Mouse (Mus musculus): Measurements from ENCODE around the gene Gm10644. TPM values are rescaled to one million over a fixed set of nuclear protein-coding genes. Genes with fewer than 3 reads are reported as not detected.

The Gm10644 gene
- polyA plus RNA-seq, 1 experiment from 2014 or later: 0.44 TPM

DNA sequence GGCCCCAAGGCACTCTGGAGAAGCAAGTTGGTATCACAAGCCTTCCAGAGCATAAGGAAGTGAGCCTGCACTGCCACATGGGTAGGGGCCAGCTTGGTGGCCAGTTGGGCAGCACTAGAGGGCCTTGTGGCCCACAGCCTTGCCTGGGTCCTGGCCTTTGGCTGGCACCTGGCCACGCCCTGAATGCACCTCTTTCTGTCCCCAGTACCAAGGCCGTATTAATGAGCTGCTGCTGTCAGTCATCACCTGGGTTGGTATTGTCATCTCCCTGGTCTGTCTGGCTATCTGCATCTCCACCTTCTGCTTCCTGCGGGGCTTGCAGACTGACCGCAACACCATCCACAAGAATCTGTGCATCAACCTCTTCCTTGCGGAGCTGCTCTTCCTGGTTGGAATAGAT is 20.8 kb downstream of the Gm10644 start:
- WGBS: 89% methylated on average over 5 of the region's 5 CpGs
- peaks cover 32% of the 10 kb centered on the region for H3K36me3 ChIP-seq (ENCODE audit: control insufficient read depth, insufficient read depth, low read length)

DNA sequence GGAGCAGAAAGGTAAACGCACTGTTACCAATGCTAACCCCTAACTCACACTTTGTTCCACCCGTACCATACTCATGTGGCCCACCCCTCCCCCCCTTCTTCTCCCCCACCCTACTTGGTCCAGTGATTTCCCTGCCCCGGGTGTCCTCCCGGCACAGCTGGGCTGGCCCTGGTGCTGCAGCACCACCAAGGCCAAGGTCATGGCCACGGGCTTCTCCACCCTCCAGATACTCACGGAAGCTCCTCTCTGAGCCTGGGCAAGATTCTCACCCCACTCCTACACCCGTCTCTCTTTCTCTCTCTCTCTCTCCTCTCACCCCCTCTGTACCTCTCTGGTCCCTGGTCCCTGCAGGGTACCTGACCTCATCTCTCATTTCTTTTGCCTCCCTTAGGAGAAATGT is 28.7 kb downstream of the Gm10644 start:
- Histone ChIP-seq H3K4me3 (ENCODE audit: low read depth, low read length) (no peak overlapping the region), H3K9ac (ENCODE audit: low read length) (no peak overlapping the region), H3K9me3 (ENCODE audit: control insufficient read depth, low read length) (no peaks in the 10 kb centered on the region), H3K4me1 (ENCODE audit: control insufficient read depth, insufficient read depth, low read length) (no peaks in the 10 kb centered on the region), H3K36me3 (ENCODE audit: control insufficient read depth, insufficient read depth, low read length) (peaks cover 11% of the 10 kb centered on the region), H3K4me2 (ENCODE audit: low read depth) (no peak overlapping the region), H3K27me3 (ENCODE audit: control insufficient read depth, insufficient read depth, low read length) (no peaks in the 10 kb centered on the region), H3K27ac (ENCODE audit: low read depth, low read length) (no peak overlapping the region)
- DNase-seq (ENCODE audit: low spot score) (no peak), ATAC-seq (ENCODE audit: insufficient read depth, low FRiP score, low TSS enrichment) (no peak)
- 70% methylated on average over 7 of the region's 7 CpGs for WGBS

More for the DNA sequence above, 20.8 kb downstream of the Gm10644 start:
- H3K27ac ChIP-seq (ENCODE audit: low read depth, low read length): no peak overlapping the region
- no peaks in the 10 kb centered on the region for H3K4me1 ChIP-seq (ENCODE audit: control insufficient read depth, insufficient read depth, low read length)
- DNase-seq (ENCODE audit: low spot score): no peak
- ATAC-seq (ENCODE audit: insufficient read depth, low FRiP score, low TSS enrichment): no peak
- no peak overlapping the region for H3K4me2 ChIP-seq (ENCODE audit: low read depth)
- H3K9me3 ChIP-seq (ENCODE audit: control insufficient read depth, low read length): no peaks in the 10 kb centered on the region
- no peak overlapping the region for H3K9ac ChIP-seq (ENCODE audit: low read length)
- H3K4me3 ChIP-seq (ENCODE audit: low read depth, low read length): no peak overlapping the region
- no peaks in the 10 kb centered on the region for H3K27me3 ChIP-seq (ENCODE audit: control insufficient read depth, insufficient read depth, low read length)

DNA sequence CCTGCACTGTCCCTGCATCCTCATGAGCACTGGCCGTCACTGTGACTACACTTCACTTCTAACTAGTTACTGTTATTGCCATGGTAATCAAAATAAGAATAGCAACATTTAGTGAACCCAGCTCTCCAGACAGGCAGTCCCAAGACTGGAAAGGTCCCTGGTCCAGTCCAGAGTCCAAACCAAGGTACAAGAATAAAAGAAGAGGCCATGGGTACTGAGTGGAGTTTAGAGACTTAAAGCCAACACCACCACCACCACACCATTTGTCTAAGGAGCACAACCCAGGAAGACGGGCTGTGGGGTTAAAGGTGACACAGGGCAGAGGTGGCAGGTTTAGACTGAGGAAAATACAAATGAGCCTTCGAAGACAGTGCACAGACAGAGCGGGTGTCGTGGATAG is 30.4 kb downstream of the Gm10644 start:
- Histone ChIP-seq H3K27me3 (ENCODE audit: control insufficient read depth, insufficient read depth, low read length) (no peaks in the 10 kb centered on the region), H3K27ac (ENCODE audit: low read depth, low read length) (no peak overlapping the region), H3K4me1 (ENCODE audit: control insufficient read depth, insufficient read depth, low read length) (no peaks in the 10 kb centered on the region), H3K9ac (ENCODE audit: low read length) (no peak overlapping the region), H3K4me3 (ENCODE audit: low read depth, low read length) (no peak overlapping the region), H3K4me2 (ENCODE audit: low read depth) (no peak overlapping the region), H3K36me3 (ENCODE audit: control insufficient read depth, insufficient read depth, low read length) (peaks cover 8% of the 10 kb centered on the region), H3K9me3 (ENCODE audit: control insufficient read depth, low read length) (no peaks in the 10 kb centered on the region)
- ATAC-seq (ENCODE audit: insufficient read depth, low FRiP score, low TSS enrichment) (no peak), DNase-seq (ENCODE audit: low spot score) (no peak)
- 90% methylated on average over 5 of the region's 5 CpGs for WGBS

DNA sequence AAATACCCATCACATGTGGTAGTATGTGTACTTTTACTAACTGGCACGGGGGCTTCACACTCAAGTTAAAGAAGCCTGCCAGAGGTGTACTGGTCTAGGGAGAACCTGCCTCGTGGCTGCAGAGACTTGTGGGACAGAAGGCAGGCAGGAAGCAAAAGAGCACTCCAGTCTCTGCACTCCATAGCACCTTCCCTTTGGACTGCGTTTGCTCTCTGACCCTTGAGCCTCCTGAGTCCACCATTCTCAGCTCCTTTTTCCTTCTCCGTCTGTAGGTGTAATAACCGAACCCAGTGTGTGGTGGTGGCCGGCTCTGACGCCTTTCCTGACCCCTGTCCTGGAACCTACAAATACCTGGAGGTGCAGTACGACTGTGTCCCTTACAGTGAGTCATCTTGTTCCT is 32.3 kb downstream of the Gm10644 start:
- Histone ChIP-seq H3K9ac (ENCODE audit: low read length) (no peak overlapping the region), H3K27me3 (ENCODE audit: control insufficient read depth, insufficient read depth, low read length) (no peaks in the 10 kb centered on the region), H3K27ac (ENCODE audit: low read depth, low read length) (no peak overlapping the region), H3K4me2 (ENCODE audit: low read depth) (no peak overlapping the region), H3K9me3 (ENCODE audit: control insufficient read depth, low read length) (no peaks in the 10 kb centered on the region), H3K4me3 (ENCODE audit: low read depth, low read length) (no peak overlapping the region), H3K4me1 (ENCODE audit: control insufficient read depth, insufficient read depth, low read length) (no peaks in the 10 kb centered on the region), H3K36me3 (ENCODE audit: control insufficient read depth, insufficient read depth, low read length) (peaks cover 10% of the 10 kb centered on the region)
- DNase-seq (ENCODE audit: low spot score) (no peak), ATAC-seq (ENCODE audit: insufficient read depth, low FRiP score, low TSS enrichment) (no peak)
- 90% methylated on average over 8 of the region's 8 CpGs for WGBS

DNA sequence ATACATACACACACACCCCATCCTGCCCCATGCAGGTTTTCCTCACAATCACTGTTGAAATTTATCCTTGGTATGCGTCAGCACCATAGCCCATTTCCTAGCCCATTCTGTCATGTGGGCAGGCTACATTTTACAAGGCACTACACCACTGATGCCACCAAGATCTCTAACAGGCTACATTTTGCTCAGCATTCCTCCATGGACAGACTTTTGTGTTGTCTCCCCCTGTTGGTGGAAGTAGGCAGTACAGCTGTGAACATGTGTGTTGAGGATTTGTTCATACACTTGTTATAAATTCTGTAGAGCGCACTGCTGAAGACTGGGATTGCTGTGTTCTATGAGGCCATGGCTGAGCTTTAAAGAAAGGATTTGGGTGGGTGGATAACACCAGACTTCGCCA is 33.4 kb downstream of the Gm10644 start:
- Histone ChIP-seq H3K27me3 (ENCODE audit: control insufficient read depth, insufficient read depth, low read length) (no peaks in the 10 kb centered on the region), H3K4me3 (ENCODE audit: low read depth, low read length) (no peak overlapping the region), H3K36me3 (ENCODE audit: control insufficient read depth, insufficient read depth, low read length) (peaks cover 10% of the 10 kb centered on the region), H3K9me3 (ENCODE audit: control insufficient read depth, low read length) (no peaks in the 10 kb centered on the region), H3K4me1 (ENCODE audit: control insufficient read depth, insufficient read depth, low read length) (no peaks in the 10 kb centered on the region), H3K27ac (ENCODE audit: low read depth, low read length) (no peak overlapping the region), H3K4me2 (ENCODE audit: low read depth) (no peak overlapping the region), H3K9ac (ENCODE audit: low read length) (no peak overlapping the region)
- DNase-seq (ENCODE audit: low spot score) (peak; percentile 74), ATAC-seq (ENCODE audit: insufficient read depth, low FRiP score, low TSS enrichment) (no peak)
- WGBS: 75% methylated on average over 3 of the region's 3 CpGs

DNA sequence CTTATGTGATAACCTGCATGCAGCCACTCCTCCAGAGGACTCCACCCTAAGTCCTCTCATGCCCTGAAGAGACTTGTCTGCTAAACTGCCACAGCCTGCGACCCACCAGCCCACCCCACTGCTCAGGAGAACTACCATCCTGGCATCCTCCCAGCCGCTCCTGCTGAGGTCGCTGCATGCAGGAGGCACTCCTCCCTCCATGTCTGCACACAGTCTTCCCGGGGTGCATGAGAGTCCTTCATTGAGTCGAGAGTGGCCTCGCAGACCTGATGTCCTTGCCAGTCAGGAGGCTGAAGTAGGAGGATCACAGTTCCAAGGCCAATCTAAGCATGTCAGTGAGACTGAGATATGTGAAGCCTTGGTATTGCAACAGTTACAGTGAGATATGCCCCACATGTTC is 37.4 kb downstream of the Gm10644 start:
- H3K4me2 ChIP-seq (ENCODE audit: low read depth): no peak overlapping the region
- no peaks in the 10 kb centered on the region for H3K4me1 ChIP-seq (ENCODE audit: control insufficient read depth, insufficient read depth, low read length)
- H3K27ac ChIP-seq (ENCODE audit: low read depth, low read length): no peak overlapping the region
- no peak overlapping the region for H3K9ac ChIP-seq (ENCODE audit: low read length)
- WGBS: 85% methylated on average over 6 of the region's 6 CpGs
- no peak overlapping the region for H3K4me3 ChIP-seq (ENCODE audit: low read depth, low read length)
- ATAC-seq (ENCODE audit: insufficient read depth, low FRiP score, low TSS enrichment) (no peak), DNase-seq (ENCODE audit: low spot score) (no peak)
- no peaks in the 10 kb centered on the region for H3K9me3 ChIP-seq (ENCODE audit: control insufficient read depth, low read length)
- peaks cover 2% of the 10 kb centered on the region; the same call in 1 of the 2 replicates for H3K36me3 ChIP-seq (ENCODE audit: control insufficient read depth, insufficient read depth, low read length)
- no peaks in the 10 kb centered on the region for H3K27me3 ChIP-seq (ENCODE audit: control insufficient read depth, insufficient read depth, low read length)

DNA sequence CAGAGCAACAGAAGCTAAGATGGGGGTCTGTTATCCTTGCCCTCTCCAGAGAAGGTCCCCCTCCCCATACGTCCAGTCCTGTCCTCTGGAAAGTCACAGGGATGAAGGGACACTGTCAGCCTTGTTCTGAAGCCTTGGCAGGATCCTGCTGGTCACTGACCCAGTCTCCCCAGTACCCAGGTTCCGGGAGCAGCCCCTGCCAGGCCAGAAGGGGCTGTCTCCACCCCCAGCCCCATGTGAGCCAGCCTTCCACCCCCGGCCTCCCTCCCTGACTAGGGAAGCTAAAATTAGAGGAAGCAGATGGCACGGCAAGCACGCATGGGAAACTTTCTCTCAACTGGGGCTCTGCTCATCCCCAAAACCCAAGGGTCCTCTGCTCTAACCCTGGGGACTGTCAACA is 39.0 kb downstream of the Gm10644 start:
- Histone ChIP-seq H3K27me3 (ENCODE audit: control insufficient read depth, insufficient read depth, low read length) (no peaks in the 10 kb centered on the region), H3K36me3 (ENCODE audit: control insufficient read depth, insufficient read depth, low read length) (peaks cover 2% of the 10 kb centered on the region; the same call in 1 of the 2 replicates), H3K4me1 (ENCODE audit: control insufficient read depth, insufficient read depth, low read length) (no peaks in the 10 kb centered on the region), H3K27ac (ENCODE audit: low read depth, low read length) (no peak overlapping the region), H3K4me2 (ENCODE audit: low read depth) (no peak overlapping the region), H3K9me3 (ENCODE audit: control insufficient read depth, low read length) (no peaks in the 10 kb centered on the region), H3K9ac (ENCODE audit: low read length) (no peak overlapping the region), H3K4me3 (ENCODE audit: low read depth, low read length) (no peak overlapping the region)
- no peak for DNase-seq (ENCODE audit: low spot score)
- 80% methylated on average over 5 of the region's 5 CpGs for WGBS
- ATAC-seq (ENCODE audit: insufficient read depth, low FRiP score, low TSS enrichment): no peak

DNA sequence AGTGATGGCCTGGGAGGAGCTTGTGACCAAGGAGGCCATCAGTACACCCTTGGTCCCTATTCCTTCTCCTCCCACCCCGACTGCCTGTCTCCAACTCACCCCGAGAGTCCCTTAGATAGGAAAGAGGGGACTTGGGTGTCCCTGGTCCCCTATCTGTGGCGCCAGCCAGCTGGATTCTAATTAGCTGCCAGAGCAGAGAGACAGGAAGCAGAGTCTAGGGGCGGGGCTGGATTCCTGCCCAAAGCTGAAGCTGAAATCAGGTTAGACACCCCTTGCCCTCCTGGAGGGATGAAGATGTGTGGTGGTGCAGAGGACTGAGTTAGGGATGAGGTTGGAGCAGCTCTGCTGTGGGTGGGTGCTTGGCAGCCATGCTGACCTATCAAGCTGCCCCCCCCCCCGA is 40.1 kb downstream of the Gm10644 start:
- Histone ChIP-seq H3K9me3 (ENCODE audit: control insufficient read depth, low read length) (no peaks in the 10 kb centered on the region), H3K4me3 (ENCODE audit: low read depth, low read length) (no peak overlapping the region), H3K9ac (ENCODE audit: low read length) (no peak overlapping the region), H3K36me3 (ENCODE audit: control insufficient read depth, insufficient read depth, low read length) (peaks cover 2% of the 10 kb centered on the region; the same call in 1 of the 2 replicates), H3K4me1 (ENCODE audit: control insufficient read depth, insufficient read depth, low read length) (no peaks in the 10 kb centered on the region), H3K4me2 (ENCODE audit: low read depth) (no peak overlapping the region), H3K27ac (ENCODE audit: low read depth, low read length) (no peak overlapping the region), H3K27me3 (ENCODE audit: control insufficient read depth, insufficient read depth, low read length) (no peaks in the 10 kb centered on the region)
- DNase-seq (ENCODE audit: low spot score): no peak
- ATAC-seq (ENCODE audit: insufficient read depth, low FRiP score, low TSS enrichment): no peak
- WGBS: 68% methylated on average over 4 of the region's 5 CpGs

DNA sequence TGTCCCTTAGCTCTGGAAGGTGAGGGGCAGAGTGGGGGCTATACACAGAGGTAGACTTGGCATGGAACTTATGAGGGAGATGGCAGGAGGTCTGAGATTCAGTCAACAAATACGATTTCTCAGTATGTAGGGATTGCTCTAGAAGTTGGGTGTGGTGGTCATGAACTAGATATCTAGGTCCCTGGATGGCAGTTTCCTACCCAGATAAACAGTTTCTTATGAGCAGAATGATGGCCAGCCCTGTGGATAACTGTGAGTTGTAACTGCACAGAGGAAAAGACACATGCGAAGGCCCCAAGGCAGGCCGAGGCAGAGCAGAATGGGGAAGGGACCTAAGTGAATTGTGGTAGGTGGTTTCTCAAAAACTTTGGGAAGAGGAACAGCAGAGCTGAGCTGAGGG is 40.8 kb downstream of the Gm10644 start:
- no peak for ATAC-seq (ENCODE audit: insufficient read depth, low FRiP score, low TSS enrichment)
- H3K9me3 ChIP-seq (ENCODE audit: control insufficient read depth, low read length): no peaks in the 10 kb centered on the region
- H3K4me1 ChIP-seq (ENCODE audit: control insufficient read depth, insufficient read depth, low read length): no peaks in the 10 kb centered on the region
- H3K36me3 ChIP-seq (ENCODE audit: control insufficient read depth, insufficient read depth, low read length): peaks cover 2% of the 10 kb centered on the region; the same call in 1 of the 2 replicates
- WGBS: 89% methylated on average over 3 of the region's 3 CpGs
- H3K4me2 ChIP-seq (ENCODE audit: low read depth): no peak overlapping the region
- no peak overlapping the region for H3K9ac ChIP-seq (ENCODE audit: low read length)
- no peak overlapping the region for H3K27ac ChIP-seq (ENCODE audit: low read depth, low read length)
- no peak overlapping the region for H3K4me3 ChIP-seq (ENCODE audit: low read depth, low read length)
- no peak for DNase-seq (ENCODE audit: low spot score)
- no peaks in the 10 kb centered on the region for H3K27me3 ChIP-seq (ENCODE audit: control insufficient read depth, insufficient read depth, low read length)

Data from neural tube, embryonic 11.5 days (tissue).